Mouse (Mus musculus) hindbrain, embryonic 14.5 days (tissue): ENCODE results near the gene Mxd4. TPM values are rescaled to one million over a fixed set of nuclear protein-coding genes. Genes with fewer than 3 reads are reported as not detected.

ENCODE experiments used
- ATAC-seq: fragments of 200-750 bp; cut with Nextera tagmentation; 2 replicates; pipeline ENCODE4 v1.8.0; 2017; ENCODE audit warnings: moderate number of reproducible peaks, mild to moderate bottlenecking, moderate TSS enrichment, moderate library complexity; ENCODE audit not compliant: low FRiP score
- DNase-seq: peaks from one replicate; pipeline ENCODE4 v3.0.0-alpha.2; 2015; ENCODE audit warnings: low spot score
- H3K27ac ChIP-seq: fragments of 300-500 bp; sonication (generic); 2 replicates; pipeline ENCODE4 v1.5.1; 2014; ENCODE audit warnings: mild to moderate bottlenecking, moderate library complexity
- H3K27me3 ChIP-seq: fragments of 300-500 bp; sonication (generic); 2 replicates; pipeline ENCODE4 v1.6.1; 2014; ENCODE audit warnings: mild to moderate bottlenecking, low read length, mixed read lengths; ENCODE audit not compliant: control insufficient read depth, insufficient read depth
- H3K36me3 ChIP-seq: fragments of 300-500 bp; sonication (generic); replicated peaks from 2 replicates; pipeline ENCODE4 v1.6.1; 2014; ENCODE audit not compliant: control insufficient read depth, insufficient read depth
- H3K4me1 ChIP-seq: fragments of 300-500 bp; sonication (generic); replicated peaks from 2 replicates; pipeline ENCODE4 v1.6.1; 2014; ENCODE audit warnings: antibody characterized with exemption, low read length, mixed read lengths; ENCODE audit not compliant: control insufficient read depth, insufficient read depth
- H3K4me2 ChIP-seq: fragments of 300-500 bp; sonication (generic); replicated peaks from 2 replicates; pipeline ENCODE4 v1.6.1; 2014; ENCODE audit warnings: mild to moderate bottlenecking, moderate library complexity
- H3K4me3 ChIP-seq: fragments of 300-500 bp; sonication (generic); replicated peaks from 2 replicates; pipeline ENCODE4 v1.5.1; 2014; ENCODE audit warnings: mild to moderate bottlenecking, low read length
- H3K9ac ChIP-seq: fragments of 300-500 bp; sonication (generic); 2 replicates; pipeline ENCODE4 v1.6.1; 2014
- H3K9me3 ChIP-seq: fragments of 300-500 bp; sonication (generic); 2 replicates; pipeline ENCODE4 v1.6.1; 2016; ENCODE audit warnings: low read length; ENCODE audit not compliant: control insufficient read depth
- WGBS: fragments of 180-500 bp; shearing (Covaris S2); extraction: QIAGEN DNeasy Blood & Tissue Kit; methylation state at CpG from one replicate; pipeline ENCODE4 v1.1.7; 2014; 5-methylcytosine and 5-hydroxymethylcytosine counted together
- polyA plus RNA-seq: library from polyadenylated mRNA; unstranded; fragments of >200 nt; fragmentation: Nextera tagmentation; extraction: Ambion mirVana; gene quantifications from 2 replicates; pipeline ENCODE4 v1.2.1, GENCODE M21; 2014

Mxd4 gene
- polyA plus RNA-seq, 1 experiment from 2014 or later: 32.9 TPM

DNA sequence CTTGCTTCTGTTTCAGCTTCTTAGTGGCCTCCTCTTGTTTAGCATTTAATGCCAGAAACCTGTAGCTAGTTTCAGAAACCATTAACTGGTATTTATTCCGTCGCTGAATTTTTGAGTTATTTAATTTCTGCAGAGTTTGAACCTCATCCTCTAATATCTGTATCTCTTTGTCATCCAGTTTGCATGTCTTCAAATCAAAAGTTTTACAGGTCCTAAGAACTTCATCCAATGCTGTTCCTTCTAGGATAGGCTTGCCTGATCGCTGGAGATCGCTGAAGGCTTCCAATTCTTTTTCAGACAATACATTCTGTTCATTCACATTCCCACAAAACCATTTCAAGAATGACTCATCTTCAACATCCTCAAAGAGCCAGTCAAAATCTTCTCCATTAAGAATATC lies 19.7 kb downstream of the Mxd4 start:
- no peak overlapping the region for H3K9ac ChIP-seq
- DNase-seq: no peak
- peaks cover 19% of the 10 kb centered on the region; the same call in 1 of the 2 replicates for H3K4me1 ChIP-seq
- H3K9me3 ChIP-seq: no peaks in the 10 kb centered on the region
- no peak for ATAC-seq
- H3K36me3 ChIP-seq: peaks cover 5% of the 10 kb centered on the region
- H3K27ac ChIP-seq: no peak overlapping the region
- H3K4me2 ChIP-seq: no peak overlapping the region
- H3K4me3 ChIP-seq: no peak overlapping the region
- no peaks in the 10 kb centered on the region for H3K27me3 ChIP-seq
- WGBS: 80% methylated on average over 4 of the region's 4 CpGs

DNA sequence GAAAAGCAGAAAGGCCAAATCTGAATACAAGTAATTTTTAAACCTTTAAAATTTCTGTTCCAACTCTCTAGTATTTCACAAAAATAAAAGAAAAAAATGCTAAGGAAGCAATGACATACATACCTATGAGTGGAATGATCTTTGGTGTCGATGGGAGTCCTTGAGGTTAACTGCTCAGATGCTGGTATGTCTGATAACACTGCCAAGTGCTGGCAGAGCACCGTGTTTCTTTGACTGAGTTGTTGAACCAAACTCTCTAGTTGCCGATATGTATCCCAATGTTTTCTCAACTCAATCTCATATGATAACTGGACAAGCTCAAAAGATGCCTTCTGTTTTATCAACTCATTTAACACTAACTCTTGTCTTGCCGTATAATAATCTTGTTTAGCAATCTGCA lies 21.7 kb downstream of the Mxd4 start:
- Histone ChIP-seq H3K4me3 (no peak overlapping the region), H3K27me3 (no peaks in the 10 kb centered on the region), H3K4me1 (peaks cover 19% of the 10 kb centered on the region; the same call in 1 of the 2 replicates), H3K4me2 (no peak overlapping the region), H3K27ac (no peak overlapping the region), H3K9me3 (no peaks in the 10 kb centered on the region), H3K9ac (no peak overlapping the region), H3K36me3 (peaks cover 7% of the 10 kb centered on the region)
- DNase-seq: no peak
- WGBS: 86% methylated on average over 4 of the region's 4 CpGs
- no peak for ATAC-seq

DNA sequence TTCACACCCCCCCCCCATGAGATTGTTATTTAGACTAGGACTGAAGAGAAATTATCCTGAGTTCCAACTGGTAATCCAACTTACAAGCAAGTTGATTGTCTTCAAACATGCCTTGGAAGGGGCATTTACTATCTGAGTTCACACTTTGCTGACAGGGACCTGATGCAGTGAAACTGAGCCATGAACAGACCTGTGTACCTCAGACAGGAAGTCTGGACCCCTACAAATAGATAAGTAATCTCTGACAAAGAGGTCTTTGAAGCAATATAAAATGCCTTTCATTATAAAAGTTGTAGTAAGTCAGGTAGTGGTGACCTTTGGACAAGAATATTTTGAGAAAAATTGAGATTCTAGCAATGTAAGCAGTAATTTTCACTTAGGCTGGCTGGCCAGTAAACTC lies 39.0 kb downstream of the Mxd4 start:
- no peak overlapping the region for H3K27ac ChIP-seq
- ATAC-seq (no peak), DNase-seq (no peak)
- H3K4me3 ChIP-seq: no peak overlapping the region
- H3K9ac ChIP-seq: no peak overlapping the region
- H3K4me1 ChIP-seq: no peaks in the 10 kb centered on the region
- H3K4me2 ChIP-seq: no peak overlapping the region
- H3K27me3 ChIP-seq: no peaks in the 10 kb centered on the region
- H3K9me3 ChIP-seq: no peaks in the 10 kb centered on the region
- H3K36me3 ChIP-seq: peaks cover 1% of the 10 kb centered on the region; the same call in 1 of the 2 replicates

DNA sequence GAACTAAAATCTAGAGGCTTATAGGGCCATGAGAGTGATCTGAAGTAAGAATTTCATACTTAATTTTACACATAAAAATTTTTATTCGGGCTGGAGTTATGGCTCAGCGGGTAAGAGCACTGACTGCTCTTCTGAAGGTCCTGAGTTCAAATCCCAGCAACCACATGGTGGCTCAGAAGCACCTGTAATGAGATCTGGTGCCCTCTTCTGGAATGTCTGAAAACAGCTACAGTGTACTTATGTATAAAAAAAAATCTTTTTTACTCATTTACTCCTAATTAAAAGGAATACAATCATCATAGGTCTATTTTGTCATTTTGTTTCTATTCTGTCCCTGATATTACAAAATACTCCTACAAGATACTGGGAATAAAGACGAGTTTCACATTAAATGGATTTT lies 40.0 kb downstream of the Mxd4 start:
- DNase-seq: no peak
- H3K9me3 ChIP-seq: no peaks in the 10 kb centered on the region
- no peaks in the 10 kb centered on the region for H3K4me1 ChIP-seq
- WGBS: 93% methylated on average over 3 of the region's 3 CpGs
- no peaks in the 10 kb centered on the region for H3K36me3 ChIP-seq
- H3K4me3 ChIP-seq: no peak overlapping the region
- no peaks in the 10 kb centered on the region for H3K27me3 ChIP-seq
- H3K27ac ChIP-seq: no peak overlapping the region
- no peak overlapping the region for H3K9ac ChIP-seq
- no peak overlapping the region for H3K4me2 ChIP-seq
- ATAC-seq: no peak

DNA sequence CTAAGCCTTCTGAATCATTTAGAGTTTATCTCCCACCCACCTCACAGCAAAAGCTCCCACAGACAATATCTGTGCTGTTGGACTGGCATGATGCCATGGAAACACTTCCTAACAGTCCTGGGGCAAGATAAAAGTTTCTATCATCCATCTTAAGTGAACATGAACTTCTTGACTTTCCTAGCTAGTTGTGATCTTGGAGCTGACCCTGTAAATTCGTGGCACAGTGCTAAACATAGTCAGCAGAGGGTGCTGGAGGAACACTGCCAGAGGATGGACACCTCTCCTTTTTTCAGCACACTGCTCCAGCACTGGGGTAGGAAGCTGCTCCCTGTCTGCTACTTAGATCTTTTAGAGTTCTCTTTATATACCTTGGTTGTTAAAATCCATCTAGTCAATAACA lies 47.8 kb downstream of the Mxd4 start:
- H3K27ac ChIP-seq: no peak overlapping the region
- ATAC-seq (no peak), DNase-seq (peak; percentile 35)
- no peak overlapping the region for H3K9ac ChIP-seq
- no peak overlapping the region for H3K4me2 ChIP-seq
- H3K27me3 ChIP-seq: no peaks in the 10 kb centered on the region
- no peaks in the 10 kb centered on the region for H3K36me3 ChIP-seq
- no peak overlapping the region for H3K4me3 ChIP-seq
- WGBS: 11% methylated on average over 1 of the region's 1 CpGs
- H3K9me3 ChIP-seq: no peaks in the 10 kb centered on the region
- no peaks in the 10 kb centered on the region for H3K4me1 ChIP-seq

DNA sequence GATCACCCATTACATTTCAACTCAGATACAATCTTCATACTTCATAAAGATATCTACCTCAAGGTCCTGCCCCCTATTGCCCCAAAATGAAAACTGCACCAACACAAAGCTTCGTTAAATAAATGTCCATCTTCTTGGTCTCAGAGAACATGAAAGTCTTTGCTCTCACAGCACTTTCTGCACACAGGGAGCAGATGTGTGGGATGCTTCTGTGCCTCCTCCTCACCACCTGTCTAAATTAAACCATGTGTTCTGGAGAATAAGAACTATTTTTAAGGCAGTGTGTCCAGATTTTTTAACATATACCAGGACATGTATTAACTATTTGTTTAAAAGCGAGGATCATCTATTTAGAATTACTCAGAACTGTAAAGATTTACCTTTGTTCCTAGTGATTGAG lies 54.8 kb downstream of the Mxd4 start:
- Histone ChIP-seq H3K4me3 (no peak overlapping the region), H3K4me2 (no peak overlapping the region), H3K9ac (no peak overlapping the region), H3K27me3 (no peaks in the 10 kb centered on the region), H3K36me3 (no peaks in the 10 kb centered on the region), H3K4me1 (no peaks in the 10 kb centered on the region), H3K27ac (no peak overlapping the region), H3K9me3 (no peaks in the 10 kb centered on the region)
- DNase-seq (no peak), ATAC-seq (no peak)
- 80% methylated on average over 2 of the region's 2 CpGs for WGBS

DNA sequence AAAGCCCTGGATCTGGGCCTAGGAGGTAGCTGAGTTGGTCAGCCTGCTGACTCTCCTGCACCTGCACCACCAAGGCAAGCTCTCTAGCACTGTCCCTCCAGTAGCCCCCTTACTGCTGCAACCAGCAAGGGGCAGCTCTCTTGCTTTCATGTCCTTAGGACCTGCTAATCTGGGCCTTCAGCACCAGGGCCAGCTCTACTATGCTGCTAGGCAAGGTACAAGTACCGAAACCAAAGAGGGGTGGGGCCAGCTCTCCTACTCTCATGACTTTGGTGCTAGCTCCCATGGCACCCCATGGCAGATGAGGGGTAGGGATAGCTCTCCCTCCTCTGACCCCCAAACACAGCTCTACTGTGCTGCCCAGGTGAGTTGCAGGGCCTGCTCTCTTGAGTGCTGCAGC lies 63.4 kb downstream of the Mxd4 start:
- Histone ChIP-seq H3K27me3 (no peaks in the 10 kb centered on the region), H3K4me2 (no peak overlapping the region), H3K36me3 (no peaks in the 10 kb centered on the region), H3K9ac (no peak overlapping the region), H3K4me1 (no peaks in the 10 kb centered on the region), H3K4me3 (no peak overlapping the region), H3K27ac (no peak overlapping the region), H3K9me3 (no peaks in the 10 kb centered on the region)
- ATAC-seq (no peak), DNase-seq (no peak)
- WGBS: 39% methylated on average over 1 of the region's 1 CpGs

Other genes with a start within 250 kb of the Mxd4 start
- 425 and 498 TPM in 2 replicates for gene Gm1673, start 204.3 kb downstream of the Mxd4 start, polyA plus RNA-seq
- gene Nat8l, start 191.7 kb downstream of the Mxd4 start, polyA plus RNA-seq: 3.9 and 4.5 TPM in 2 replicates
- gene Poln, start 18.3 kb downstream of the Mxd4 start, polyA plus RNA-seq: 0.47 and 0.98 TPM in 2 replicates
- 12.1 and 14.1 TPM in 2 replicates for gene Haus3, start 18.2 kb downstream of the Mxd4 start, polyA plus RNA-seq
- 3.8 and 4.6 TPM in 2 replicates for gene Zfyve28, start 100.7 kb upstream of the Mxd4 start, polyA plus RNA-seq
- 0.09 and 0.15 TPM in 2 replicates for gene Cfap99, start 100.9 kb upstream of the Mxd4 start, polyA plus RNA-seq
- gene Rnf4, start 148.6 kb upstream of the Mxd4 start, polyA plus RNA-seq: 139 and 147 TPM in 2 replicates
- 18.0 and 19.2 TPM in 2 replicates for gene Fam193a, start 182.2 kb upstream of the Mxd4 start, polyA plus RNA-seq